Mouse (Mus musculus): Measurements from ENCODE around the gene Efcab11. TPM values are rescaled to one million over a fixed set of nuclear protein-coding genes. Genes with fewer than 3 reads are reported as not detected.

Efcab11 gene
- polyA plus RNA-seq, 1 experiment from 2014 or later = 11.8 TPM

DNA sequence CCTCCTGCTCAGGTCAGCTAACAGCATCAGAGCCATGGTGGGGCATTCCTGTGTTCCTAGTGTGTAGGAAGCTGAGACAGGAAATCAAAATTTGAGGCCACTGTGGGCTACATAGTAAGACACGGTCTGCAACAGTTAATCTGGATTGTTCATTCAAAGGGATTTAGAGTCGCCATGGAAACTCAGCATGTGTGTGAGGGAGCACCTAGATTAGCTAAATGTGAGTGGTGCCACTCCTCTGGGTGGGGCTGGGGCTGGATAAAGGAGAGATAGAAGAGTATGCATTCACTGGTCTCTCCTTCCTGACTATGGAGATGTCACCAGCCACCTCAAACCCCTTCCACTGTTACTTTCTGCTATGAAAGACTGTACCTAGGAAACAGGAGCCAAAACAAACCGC is 10.8 kb downstream of the Efcab11 start:
- no peaks in the 10 kb centered on the region for H3K36me3 ChIP-seq
- no peaks in the 10 kb centered on the region for H3K27me3 ChIP-seq (replicated peaks)
- WGBS = 50% methylated on average over 3 of the region's 3 CpGs
- no peak overlapping the region for H3K4me3 ChIP-seq
- H3K27ac ChIP-seq (ENCODE audit: poor library complexity, severe bottlenecking) = no peak overlapping the region
- ATAC-seq (ENCODE audit: insufficient number of reproducible peaks, low FRiP score) = no peak
- no peak overlapping the region for H3K9ac ChIP-seq
- H3K4me1 ChIP-seq (replicated peaks) = no peaks in the 10 kb centered on the region
- H3K9me3 ChIP-seq (replicated peaks) = no peaks in the 10 kb centered on the region
- no peak overlapping the region for H3K4me2 ChIP-seq

- WGBS = 79% methylated on average over 1 of the region's 1 CpGs
- no peaks in the 10 kb centered on the region for H3K36me3 ChIP-seq
- H3K27me3 ChIP-seq (replicated peaks) = no peaks in the 10 kb centered on the region
- H3K4me3 ChIP-seq = no peak overlapping the region
- H3K9ac ChIP-seq = no peak overlapping the region
- ATAC-seq (ENCODE audit: insufficient number of reproducible peaks, low FRiP score) = no peak
- H3K27ac ChIP-seq (ENCODE audit: poor library complexity, severe bottlenecking) = no peak overlapping the region
- no peak overlapping the region for H3K4me2 ChIP-seq
- H3K4me1 ChIP-seq (replicated peaks) = 0 out of 2 replicates have a peak, but pooled peaks cover 5% of the 10 kb centered on the region
- H3K9me3 ChIP-seq (replicated peaks) = no peaks in the 10 kb centered on the region
Measured at GRCm38 (mm10) chr12:99868821-99869220, 15.4 kb downstream of the Efcab11 start.

DNA sequence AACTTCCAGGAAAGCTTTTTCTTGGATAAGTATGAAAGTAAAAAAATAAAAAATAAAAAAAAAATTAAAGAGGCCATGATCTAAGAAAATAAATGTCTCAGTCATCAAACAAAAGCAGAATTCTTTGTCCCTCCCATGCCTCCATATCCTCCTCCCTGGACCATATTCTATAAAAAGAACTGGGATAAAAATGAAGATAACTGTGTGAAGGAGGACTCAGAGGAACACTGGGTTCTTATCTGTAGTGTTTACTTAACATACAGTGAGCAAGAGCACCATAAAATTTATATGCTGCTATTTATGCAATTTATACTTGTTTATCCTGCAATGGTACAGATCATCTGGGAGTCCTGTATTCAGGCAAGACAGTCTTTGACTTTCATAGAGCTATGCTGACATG is 19.6 kb downstream of the Efcab11 start:
- Histone ChIP-seq H3K9ac (no peak overlapping the region), H3K27ac (ENCODE audit: poor library complexity, severe bottlenecking) (no peak overlapping the region), H3K4me2 (no peak overlapping the region), H3K4me1 (replicated peaks) (peaks cover 17% of the 10 kb centered on the region), H3K27me3 (replicated peaks) (no peaks in the 10 kb centered on the region), H3K36me3 (no peaks in the 10 kb centered on the region), H3K4me3 (no peak overlapping the region), H3K9me3 (replicated peaks) (no peaks in the 10 kb centered on the region)
- ATAC-seq (ENCODE audit: insufficient number of reproducible peaks, low FRiP score) = no peak

DNA sequence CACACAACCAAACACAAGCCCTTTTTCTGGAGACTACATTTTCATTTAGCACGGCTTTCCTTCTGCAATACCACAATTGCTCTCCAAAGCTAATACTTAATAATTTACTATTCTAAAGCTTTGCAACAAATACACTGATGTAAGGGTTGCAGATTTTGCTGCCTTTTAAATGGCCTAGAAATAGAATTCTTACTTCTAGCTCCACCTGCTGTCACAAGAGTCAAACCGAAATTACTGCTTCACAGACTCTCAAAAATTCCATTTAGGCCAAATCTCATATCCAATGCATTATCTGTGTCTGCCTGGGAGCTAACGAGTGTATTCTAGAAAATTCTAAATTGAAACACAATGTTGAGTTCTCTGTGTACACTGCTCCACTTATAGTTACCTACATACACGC is 23.3 kb downstream of the Efcab11 start:
- Histone ChIP-seq H3K9me3 (replicated peaks) (no peaks in the 10 kb centered on the region), H3K4me2 (no peak overlapping the region), H3K4me1 (replicated peaks) (peaks cover 17% of the 10 kb centered on the region), H3K9ac (no peak overlapping the region), H3K27ac (ENCODE audit: poor library complexity, severe bottlenecking) (peak overlapping the region; percentile 28; the same call in 1 of the 2 replicates), H3K27me3 (replicated peaks) (no peaks in the 10 kb centered on the region), H3K36me3 (no peaks in the 10 kb centered on the region), H3K4me3 (no peak overlapping the region)
- 71% methylated on average over 4 of the region's 4 CpGs for WGBS
- ATAC-seq (ENCODE audit: insufficient number of reproducible peaks, low FRiP score) = no peak

DNA sequence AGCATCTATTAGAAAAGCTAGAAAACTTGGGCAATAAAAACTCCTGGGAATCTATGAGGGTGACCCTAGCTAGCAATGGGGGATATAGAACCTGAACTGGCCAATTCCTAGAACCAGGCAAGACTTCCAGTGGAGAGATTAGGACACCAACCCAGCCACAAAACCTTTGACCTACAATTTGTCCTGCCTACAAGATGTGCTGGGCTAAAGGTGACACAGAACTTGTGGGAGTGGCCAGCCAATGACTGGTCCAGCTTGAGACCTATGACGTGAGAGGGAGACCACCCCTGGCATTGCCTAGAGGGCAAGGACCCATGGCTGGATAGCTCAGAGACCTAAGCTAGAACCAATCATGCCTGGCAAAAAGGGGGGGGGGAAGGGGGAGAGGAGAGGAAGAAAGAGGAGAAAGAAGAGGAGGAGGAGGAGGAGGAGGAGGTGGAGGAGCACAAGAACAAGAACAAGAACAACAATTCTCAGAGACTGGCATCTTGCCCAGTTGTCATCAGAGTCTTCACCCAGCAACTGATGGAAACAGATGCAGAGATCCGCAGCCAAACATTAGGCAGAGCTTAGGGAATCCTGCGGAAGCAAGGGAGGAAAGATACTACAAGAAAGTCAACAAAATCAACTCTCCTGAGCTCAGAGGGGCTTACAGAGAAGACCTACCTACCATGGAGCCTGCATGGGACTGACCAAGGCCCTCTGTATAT is 24.7 kb downstream of the Efcab11 start:
- no peaks in the 10 kb centered on the region for H3K9me3 ChIP-seq (replicated peaks)

GRCm38 (mm10) chr12:99858664-99859063 is 25.6 kb downstream of the Efcab11 start:
- H3K4me3 ChIP-seq = no peak overlapping the region
- H3K36me3 ChIP-seq = no peaks in the 10 kb centered on the region
- H3K27ac ChIP-seq (ENCODE audit: poor library complexity, severe bottlenecking) = no peak overlapping the region
- no peak overlapping the region for H3K4me2 ChIP-seq
- H3K9me3 ChIP-seq (replicated peaks) = no peaks in the 10 kb centered on the region
- WGBS = 91% methylated on average over 5 of the region's 5 CpGs
- no peak overlapping the region for H3K9ac ChIP-seq
- no peak for ATAC-seq (ENCODE audit: insufficient number of reproducible peaks, low FRiP score)
- H3K27me3 ChIP-seq (replicated peaks) = no peaks in the 10 kb centered on the region
- peaks cover 12% of the 10 kb centered on the region for H3K4me1 ChIP-seq (replicated peaks)

More for the DNA sequence above, 24.7 kb downstream of the Efcab11 start:
- no peaks in the 10 kb centered on the region for H3K36me3 ChIP-seq
- H3K27ac ChIP-seq (ENCODE audit: poor library complexity, severe bottlenecking) = no peak overlapping the region
- no peak overlapping the region for H3K4me3 ChIP-seq
- ATAC-seq (ENCODE audit: insufficient number of reproducible peaks, low FRiP score) = no peak
- no peaks in the 10 kb centered on the region for H3K27me3 ChIP-seq (replicated peaks)
- no peak overlapping the region for H3K4me2 ChIP-seq
- no peak overlapping the region for H3K9ac ChIP-seq
- H3K4me1 ChIP-seq (replicated peaks) = peaks cover 12% of the 10 kb centered on the region
- 70% methylated on average over 3 of the region's 3 CpGs for WGBS

DNA sequence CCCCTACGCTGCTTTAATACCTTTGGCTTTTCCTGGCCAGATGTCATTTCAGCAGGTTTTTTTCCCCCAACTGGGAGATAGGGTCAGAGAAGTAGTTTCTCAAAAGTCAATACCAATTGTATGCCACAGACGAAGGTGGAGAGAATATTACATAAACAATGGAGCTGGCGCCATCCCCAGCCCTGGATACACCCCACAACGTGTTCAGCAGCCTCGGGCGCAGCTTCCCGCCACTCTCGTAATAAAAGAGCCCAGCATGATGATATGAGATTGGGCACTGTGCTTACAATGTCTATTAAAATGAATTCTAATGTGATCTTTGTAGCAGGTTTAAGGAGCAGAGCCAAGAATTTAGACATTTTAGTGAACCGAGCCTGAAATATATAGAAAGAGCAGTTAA is 28.2 kb downstream of the Efcab11 start:
- H3K4me3 ChIP-seq = no peak overlapping the region
- no peaks in the 10 kb centered on the region for H3K36me3 ChIP-seq
- H3K4me2 ChIP-seq = no peak overlapping the region
- no peak overlapping the region for H3K9ac ChIP-seq
- H3K27me3 ChIP-seq (replicated peaks) = no peaks in the 10 kb centered on the region
- WGBS = 86% methylated on average over 9 of the region's 9 CpGs
- ATAC-seq (ENCODE audit: insufficient number of reproducible peaks, low FRiP score) = no peak
- no peak overlapping the region for H3K27ac ChIP-seq (ENCODE audit: poor library complexity, severe bottlenecking)
- peaks cover 4% of the 10 kb centered on the region; the same call in 1 of the 2 replicates for H3K4me1 ChIP-seq (replicated peaks)
- no peaks in the 10 kb centered on the region for H3K9me3 ChIP-seq (replicated peaks)

DNA sequence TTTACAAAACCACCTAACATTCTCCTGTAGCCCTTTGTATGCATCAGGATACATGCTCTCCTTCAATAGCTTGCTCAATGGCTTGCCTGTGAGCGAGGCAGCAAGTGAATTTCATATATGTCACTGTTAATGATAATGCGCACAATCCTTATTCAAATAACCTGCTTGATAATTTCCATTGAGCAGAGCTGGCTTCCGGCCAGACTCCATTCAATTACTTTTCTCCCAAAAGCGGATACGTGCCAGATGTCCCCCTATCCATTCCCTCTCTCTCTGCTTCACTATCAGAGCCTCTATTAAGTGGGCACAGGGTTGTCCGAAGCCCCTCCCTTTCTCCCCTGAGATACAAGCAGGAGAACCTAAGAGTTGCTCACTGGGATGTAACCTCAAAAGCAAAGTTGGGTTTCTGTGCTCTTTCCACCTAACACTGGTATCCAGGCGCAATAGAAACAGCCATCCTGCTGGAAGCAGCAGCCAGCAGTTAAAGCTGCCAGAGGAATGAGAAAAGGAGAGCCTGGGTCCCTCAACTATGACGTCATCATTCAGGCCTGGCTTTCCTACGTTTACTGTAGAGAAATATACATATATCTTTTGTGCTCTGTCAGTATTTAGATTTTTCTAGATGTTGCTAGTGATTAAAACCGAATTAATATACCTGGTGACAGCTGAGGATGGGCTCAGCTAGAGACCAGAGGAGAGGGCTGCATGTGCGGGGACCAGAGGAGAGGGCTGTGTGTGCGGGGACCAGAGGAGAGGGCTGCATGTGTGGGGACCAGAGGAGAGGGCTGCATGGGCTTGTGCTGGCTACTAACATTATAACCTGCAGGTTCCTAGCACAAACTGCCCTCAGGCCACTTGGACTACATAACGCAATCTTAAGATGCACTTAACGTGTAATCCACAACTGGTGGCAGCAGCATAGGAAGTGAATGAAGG is 30.6 kb downstream of the Efcab11 start:
- H3K4me3 ChIP-seq = no peak overlapping the region
- H3K9me3 ChIP-seq (replicated peaks) = no peaks in the 10 kb centered on the region
- 75% methylated on average over 14 of the region's 14 CpGs for WGBS
- ATAC-seq (ENCODE audit: insufficient number of reproducible peaks, low FRiP score) = no peak
- H3K4me2 ChIP-seq = no peak overlapping the region
- H3K27ac ChIP-seq (ENCODE audit: poor library complexity, severe bottlenecking) = no peak overlapping the region
- H3K9ac ChIP-seq = no peak overlapping the region
- H3K27me3 ChIP-seq (replicated peaks) = no peaks in the 10 kb centered on the region
- H3K36me3 ChIP-seq = no peaks in the 10 kb centered on the region
- H3K4me1 ChIP-seq (replicated peaks) = 0 out of 2 replicates have a peak, but pooled peaks cover 4% of the 10 kb centered on the region

- H3K9ac ChIP-seq = no peak overlapping the region
- no peak overlapping the region for H3K4me2 ChIP-seq
- WGBS = 83% methylated on average over 2 of the region's 2 CpGs
- ATAC-seq (ENCODE audit: insufficient number of reproducible peaks, low FRiP score) = no peak
- H3K27me3 ChIP-seq (replicated peaks) = no peaks in the 10 kb centered on the region
- no peak overlapping the region for H3K4me3 ChIP-seq
- H3K36me3 ChIP-seq = no peaks in the 10 kb centered on the region
- 0 out of 2 replicates have a peak, but pooled peaks cover 4% of the 10 kb centered on the region for H3K4me1 ChIP-seq (replicated peaks)
- no peak overlapping the region for H3K27ac ChIP-seq (ENCODE audit: poor library complexity, severe bottlenecking)
- H3K9me3 ChIP-seq (replicated peaks) = no peaks in the 10 kb centered on the region
Measured at GRCm38 (mm10) chr12:99849996-99850395, 34.2 kb downstream of the Efcab11 start.

DNA sequence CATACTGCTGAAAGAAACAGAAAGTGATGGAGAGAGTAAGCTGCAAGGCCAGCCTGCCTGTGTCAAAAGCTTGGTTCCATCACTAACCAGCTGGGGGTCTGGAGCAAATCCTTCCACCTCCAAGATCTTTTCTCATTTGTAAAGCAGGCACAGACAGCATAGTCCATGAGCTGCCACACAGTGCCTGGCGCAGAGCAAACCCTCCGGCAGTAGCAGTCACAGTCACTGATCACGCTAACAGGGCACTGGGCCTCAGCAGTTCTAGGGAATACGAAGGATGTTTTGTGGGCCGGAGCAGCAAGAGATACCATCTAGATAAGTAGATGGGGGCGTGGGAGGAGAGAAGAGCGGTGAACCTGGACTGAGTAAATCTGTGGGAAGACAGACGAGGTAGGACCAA is 39.3 kb downstream of the Efcab11 start:
- WGBS = 87% methylated on average over 8 of the region's 8 CpGs
- H3K4me2 ChIP-seq = no peak overlapping the region
- H3K27ac ChIP-seq (ENCODE audit: poor library complexity, severe bottlenecking) = no peak overlapping the region
- H3K4me3 ChIP-seq = no peak overlapping the region
- no peaks in the 10 kb centered on the region for H3K27me3 ChIP-seq (replicated peaks)
- H3K9me3 ChIP-seq (replicated peaks) = no peaks in the 10 kb centered on the region
- no peaks in the 10 kb centered on the region for H3K4me1 ChIP-seq (replicated peaks)
- H3K9ac ChIP-seq = no peak overlapping the region
- no peaks in the 10 kb centered on the region for H3K36me3 ChIP-seq
- ATAC-seq (ENCODE audit: insufficient number of reproducible peaks, low FRiP score) = no peak

GRCm38 (mm10) chr12:99838703-99839102 is 45.5 kb downstream of the Efcab11 start:
- Histone ChIP-seq H3K36me3 (no peaks in the 10 kb centered on the region), H3K4me3 (no peak overlapping the region), H3K4me2 (no peak overlapping the region), H3K9ac (no peak overlapping the region), H3K4me1 (replicated peaks) (no peaks in the 10 kb centered on the region), H3K27ac (ENCODE audit: poor library complexity, severe bottlenecking) (no peak overlapping the region), H3K27me3 (replicated peaks) (no peaks in the 10 kb centered on the region), H3K9me3 (replicated peaks) (0 out of 2 replicates have a peak, but pooled peaks cover 2% of the 10 kb centered on the region)
- WGBS = 81% methylated on average over 14 of the region's 14 CpGs
- no peak for ATAC-seq (ENCODE audit: insufficient number of reproducible peaks, low FRiP score)
